Mouse (Mus musculus): ENCODE measurements around the gene Mybl2. TPM values are rescaled to one million over a fixed set of nuclear protein-coding genes. Genes with fewer than 3 reads are reported as not detected.
A peak's percentile ranks its signal among the peaks of the same experiment; 100 is the strongest.

Mybl2 gene
- total RNA-seq, 1 experiment: 281 TPM

GRCm38 (mm10) chr2:163121353-163121660 lies 66.8 kb downstream of the Mybl2 start:
- H3K27ac ChIP-seq (ENCODE audit: insufficient read depth, low read depth, low read length, poor library complexity, severe bottlenecking): no peak overlapping the region
- H3K9ac ChIP-seq (ENCODE audit: insufficient read depth, low read depth, low read length, poor library complexity, severe bottlenecking): no peak overlapping the region
- in situ Hi-C loops (cut with MboI; ENCODE audit: low sequenced_read_pairs in 2 of 2, unreplicated experiment in 2 of 2): no loop called here
- no peaks in the 10 kb centered on the region for H3K9me3 ChIP-seq (ENCODE audit: control insufficient read depth, insufficient read depth, low read depth, low read length)
- H3K4me1 ChIP-seq (ENCODE audit: control insufficient read depth in 2 of 2, insufficient read depth in 2 of 2, low read length in 2 of 2, poor library complexity in 1 of 2): peaks cover 0 to 7% of the 10 kb centered on the region in 2 experiments; a peak in 1 of 4 replicates
- TF ChIP-seq ZC3H11A (IDR thresholded peaks at IDR 0.05; ENCODE audit: borderline replicate concordance, low read depth, low read length): no peak
- H3K36me3 ChIP-seq (ENCODE audit: control insufficient read depth, insufficient read depth, low read length, poor library complexity, severe bottlenecking): no peaks in the 10 kb centered on the region
- DNase-seq (ENCODE audit: low read depth, low spot score): no peak
- H3K4me3 ChIP-seq (ENCODE audit: insufficient read depth in 1 of 2, low read depth in 1 of 2, low read length in 2 of 2, poor library complexity in 1 of 2, severe bottlenecking in 1 of 2): no peak overlapping the region

DNA sequence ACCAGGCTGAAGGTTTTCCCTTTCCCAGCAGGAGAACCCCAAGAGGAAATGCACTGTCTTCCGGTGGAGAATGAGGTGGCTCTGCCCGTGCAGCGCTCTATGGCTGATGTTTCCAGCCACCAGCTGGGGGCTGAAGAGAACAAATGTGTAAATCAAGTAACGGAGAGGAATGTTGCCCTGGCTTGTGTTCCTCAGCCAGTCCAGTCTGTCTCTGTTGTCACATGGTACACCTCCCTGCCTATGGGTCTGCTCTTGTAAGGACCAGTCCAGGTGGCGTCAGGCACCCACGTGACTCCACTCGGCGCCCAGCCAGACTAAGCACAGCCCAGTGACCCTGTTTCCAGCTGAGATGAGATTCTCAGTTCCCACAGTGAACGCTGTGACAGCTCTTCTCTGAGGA lies 67.8 kb downstream of the Mybl2 start:
- Histone ChIP-seq H3K36me3 (ENCODE audit: control insufficient read depth, insufficient read depth, low read length, poor library complexity, severe bottlenecking) (no peaks in the 10 kb centered on the region), H3K4me1 (ENCODE audit: control insufficient read depth in 2 of 2, insufficient read depth in 2 of 2, low read length in 2 of 2, poor library complexity in 1 of 2) (peaks cover 0 to 7% of the 10 kb centered on the region in 2 experiments; a peak in 1 of 4 replicates), H3K4me3 (ENCODE audit: insufficient read depth in 1 of 2, low read depth in 1 of 2, low read length in 2 of 2, poor library complexity in 1 of 2, severe bottlenecking in 1 of 2) (peak overlapping the region in 1 of 2 experiments; percentile 58; a peak in 2 of 4 replicates), H3K9me3 (ENCODE audit: control insufficient read depth, insufficient read depth, low read depth, low read length) (no peaks in the 10 kb centered on the region), H3K27ac (ENCODE audit: insufficient read depth, low read depth, low read length, poor library complexity, severe bottlenecking) (no peak overlapping the region), H3K9ac (ENCODE audit: insufficient read depth, low read depth, low read length, poor library complexity, severe bottlenecking) (no peak overlapping the region)
- TF ChIP-seq CHD2 (IDR thresholded peaks at IDR 0.05; ENCODE audit: low read depth, low read length) (no peak), MAFK (IDR thresholded peaks at IDR 0.05; ENCODE audit: insufficient read depth, low read depth, low read length) (no peak), HCFC1 (IDR thresholded peaks at IDR 0.05; ENCODE audit: borderline replicate concordance, insufficient read depth, low read length) (no peak), ZC3H11A (IDR thresholded peaks at IDR 0.05; ENCODE audit: borderline replicate concordance, low read depth, low read length) (no peak), ZNF384 (IDR thresholded peaks at IDR 0.05; ENCODE audit: low read depth, low read length) (no peak)
- peak; percentile 53 for DNase-seq (ENCODE audit: low read depth, low spot score)
- in situ Hi-C loops (cut with MboI; ENCODE audit: low sequenced_read_pairs in 2 of 2, unreplicated experiment in 2 of 2): no loop called here

- no peak for DNase-seq (ENCODE audit: low read depth, low spot score)
- no peak overlapping the region for H3K27ac ChIP-seq (ENCODE audit: insufficient read depth, low read depth, low read length, poor library complexity, severe bottlenecking)
- in situ Hi-C loops (cut with MboI; ENCODE audit: low sequenced_read_pairs in 2 of 2, unreplicated experiment in 2 of 2): no loop called here
- no peak overlapping the region for H3K4me3 ChIP-seq (ENCODE audit: insufficient read depth in 1 of 2, low read depth in 1 of 2, low read length in 2 of 2, poor library complexity in 1 of 2, severe bottlenecking in 1 of 2)
- no peaks in the 10 kb centered on the region for H3K36me3 ChIP-seq (ENCODE audit: control insufficient read depth, insufficient read depth, low read length, poor library complexity, severe bottlenecking)
- TF ChIP-seq ZNF384 (IDR thresholded peaks at IDR 0.05; ENCODE audit: low read depth, low read length) (no peak), HCFC1 (IDR thresholded peaks at IDR 0.05; ENCODE audit: borderline replicate concordance, insufficient read depth, low read length) (no peak)
- H3K9ac ChIP-seq (ENCODE audit: insufficient read depth, low read depth, low read length, poor library complexity, severe bottlenecking): no peak overlapping the region
- no peaks in the 10 kb centered on the region for H3K9me3 ChIP-seq (ENCODE audit: control insufficient read depth, insufficient read depth, low read depth, low read length)
- peaks cover 0 to 7% of the 10 kb centered on the region in 2 experiments; a peak in 1 of 4 replicates for H3K4me1 ChIP-seq (ENCODE audit: control insufficient read depth in 2 of 2, insufficient read depth in 2 of 2, low read length in 2 of 2, poor library complexity in 1 of 2)
Observed at GRCm38 (mm10) chr2:163123496-163123895, 69.0 kb downstream of the Mybl2 start.

DNA sequence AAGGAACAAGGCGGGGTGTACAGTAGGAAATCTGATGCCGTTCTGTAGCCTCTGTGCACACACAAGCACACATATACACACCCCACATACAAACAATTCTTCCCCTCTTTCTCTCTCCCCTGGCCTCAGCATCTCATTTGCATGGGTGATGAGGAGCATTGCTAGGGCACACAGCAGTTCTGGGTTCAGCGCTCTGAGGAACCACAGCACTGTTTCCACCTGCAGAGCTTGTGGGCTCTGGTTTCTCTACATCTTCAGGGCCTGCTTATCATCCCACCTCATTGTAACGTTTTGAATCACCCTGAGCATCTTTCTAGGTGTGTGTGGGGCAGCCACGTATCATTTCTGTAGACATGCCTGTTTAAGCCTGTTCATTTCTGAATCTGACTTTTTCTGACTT lies 76.3 kb downstream of the Mybl2 start:
- no peak for DNase-seq (ENCODE audit: low read depth, low spot score)
- no peak overlapping the region for H3K4me3 ChIP-seq (ENCODE audit: insufficient read depth in 1 of 2, low read depth in 1 of 2, low read length in 2 of 2, poor library complexity in 1 of 2, severe bottlenecking in 1 of 2)
- in situ Hi-C loops (cut with MboI; ENCODE audit: low sequenced_read_pairs in 2 of 2, unreplicated experiment in 2 of 2): no loop called here
- H3K4me1 ChIP-seq (ENCODE audit: control insufficient read depth in 2 of 2, insufficient read depth in 2 of 2, low read length in 2 of 2, poor library complexity in 1 of 2): no peaks in the 10 kb centered on the region
- no peaks in the 10 kb centered on the region for H3K36me3 ChIP-seq (ENCODE audit: control insufficient read depth, insufficient read depth, low read length, poor library complexity, severe bottlenecking)
- no peak overlapping the region for H3K9ac ChIP-seq (ENCODE audit: insufficient read depth, low read depth, low read length, poor library complexity, severe bottlenecking)
- no peak for TF ChIP-seq CHD2 (IDR thresholded peaks at IDR 0.05; ENCODE audit: low read depth, low read length)
- TF ChIP-seq MAFK (IDR thresholded peaks at IDR 0.05; ENCODE audit: insufficient read depth, low read depth, low read length): no peak
- TF ChIP-seq HCFC1 (IDR thresholded peaks at IDR 0.05; ENCODE audit: borderline replicate concordance, insufficient read depth, low read length): no peak
- TF ChIP-seq ZC3H11A (IDR thresholded peaks at IDR 0.05; ENCODE audit: borderline replicate concordance, low read depth, low read length): no peak
- TF ChIP-seq ZNF384 (IDR thresholded peaks at IDR 0.05; ENCODE audit: low read depth, low read length): no peak
- no peak overlapping the region for H3K27ac ChIP-seq (ENCODE audit: insufficient read depth, low read depth, low read length, poor library complexity, severe bottlenecking)
- no peaks in the 10 kb centered on the region for H3K9me3 ChIP-seq (ENCODE audit: control insufficient read depth, insufficient read depth, low read depth, low read length)

GRCm38 (mm10) chr2:163132314-163132713 lies 77.8 kb downstream of the Mybl2 start:
- in situ Hi-C loops (cut with MboI; ENCODE audit: low sequenced_read_pairs in 2 of 2, unreplicated experiment in 2 of 2): no loop called here
- no peaks in the 10 kb centered on the region for H3K9me3 ChIP-seq (ENCODE audit: control insufficient read depth, insufficient read depth, low read depth, low read length)
- DNase-seq (ENCODE audit: low read depth, low spot score): no peak
- no peak overlapping the region for H3K4me3 ChIP-seq (ENCODE audit: insufficient read depth in 1 of 2, low read depth in 1 of 2, low read length in 2 of 2, poor library complexity in 1 of 2, severe bottlenecking in 1 of 2)
- H3K4me1 ChIP-seq (ENCODE audit: control insufficient read depth in 2 of 2, insufficient read depth in 2 of 2, low read length in 2 of 2, poor library complexity in 1 of 2): no peaks in the 10 kb centered on the region
- H3K36me3 ChIP-seq (ENCODE audit: control insufficient read depth, insufficient read depth, low read length, poor library complexity, severe bottlenecking): no peaks in the 10 kb centered on the region
- no peak overlapping the region for H3K9ac ChIP-seq (ENCODE audit: insufficient read depth, low read depth, low read length, poor library complexity, severe bottlenecking)
- no peak overlapping the region for H3K27ac ChIP-seq (ENCODE audit: insufficient read depth, low read depth, low read length, poor library complexity, severe bottlenecking)
- TF ChIP-seq ZC3H11A (IDR thresholded peaks at IDR 0.05; ENCODE audit: borderline replicate concordance, low read depth, low read length) (no peak), HCFC1 (IDR thresholded peaks at IDR 0.05; ENCODE audit: borderline replicate concordance, insufficient read depth, low read length) (no peak), MAFK (IDR thresholded peaks at IDR 0.05; ENCODE audit: insufficient read depth, low read depth, low read length) (no peak), ZNF384 (IDR thresholded peaks at IDR 0.05; ENCODE audit: low read depth, low read length) (no peak), CHD2 (IDR thresholded peaks at IDR 0.05; ENCODE audit: low read depth, low read length) (no peak)

Other genes with a start within 250 kb of the Mybl2 start
- 183 and 207 TPM in 2 replicates for gene Srsf6, start 123.2 kb upstream of the Mybl2 start, total RNA-seq (2012; rRNA removed)
- 1.1 and 2.4 TPM in 2 replicates for gene L3mbtl1, start 111.2 kb upstream of the Mybl2 start, total RNA-seq (2012; rRNA removed)
- gene Sgk2, start 67.4 kb upstream of the Mybl2 start, total RNA-seq (2012; rRNA removed): 1.8 and 3.0 TPM in 2 replicates
- gene Ift52, start 37.3 kb upstream of the Mybl2 start, total RNA-seq (2012; rRNA removed): 15.5 and 17.2 TPM in 2 replicates
- 25.7 and 30.8 TPM in 2 replicates for gene Gtsf1l, start 33.2 kb downstream of the Mybl2 start, total RNA-seq (2012; rRNA removed)
- gene Tox2, start 148.4 kb downstream of the Mybl2 start, total RNA-seq (2012; rRNA removed): 0.26 and 0.36 TPM in 2 replicates

Measured in ES-E14 (cell line).